1 mouse cellular context compared by ENCODE assay signal in the genomic region with DNA sequence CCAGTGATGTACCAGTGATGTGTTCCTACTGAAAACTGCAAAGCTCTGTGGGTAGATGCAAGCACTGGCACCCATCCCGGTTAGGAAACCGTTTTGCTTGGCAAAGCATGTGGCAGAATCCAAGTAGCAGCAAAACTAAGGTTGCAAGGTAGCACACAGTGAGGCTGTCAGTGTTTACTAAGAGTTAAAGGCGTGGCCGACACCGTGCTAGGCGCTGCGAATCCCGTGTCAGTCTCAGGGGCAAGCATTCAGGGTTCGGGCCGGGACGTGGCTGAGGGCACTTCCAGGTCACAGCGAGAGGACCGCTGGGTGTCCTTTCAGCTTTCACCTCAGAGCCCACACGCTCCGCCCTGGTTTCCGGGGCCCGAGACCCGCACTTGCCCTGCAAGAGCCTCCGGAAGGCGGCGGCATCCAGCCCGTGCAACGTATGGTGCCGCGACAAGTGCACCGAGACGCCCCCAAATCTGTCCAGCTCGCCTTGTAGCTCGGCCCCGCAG.
TF ChIP-seq lines count a peak whose summit lies in the region.

No protein-coding gene starts in this region.

TF ChIP-seq in CH12.LX, 34 proteins besides CTCF, POLR2A, EP300 and RAD21 (continued from another document):
- no peak for TF ChIP-seq JUN (IDR thresholded peaks at IDR 0.05; ENCODE audit: insufficient read depth, low read depth, low read length)
- TF ChIP-seq SIN3A (IDR thresholded peaks at IDR 0.05; ENCODE audit: low read length), result peak; percentile 32; the same call in 1 of the 2 replicates
